ENCODE assay signal across 24 mouse cellular contexts in the genomic region with DNA sequence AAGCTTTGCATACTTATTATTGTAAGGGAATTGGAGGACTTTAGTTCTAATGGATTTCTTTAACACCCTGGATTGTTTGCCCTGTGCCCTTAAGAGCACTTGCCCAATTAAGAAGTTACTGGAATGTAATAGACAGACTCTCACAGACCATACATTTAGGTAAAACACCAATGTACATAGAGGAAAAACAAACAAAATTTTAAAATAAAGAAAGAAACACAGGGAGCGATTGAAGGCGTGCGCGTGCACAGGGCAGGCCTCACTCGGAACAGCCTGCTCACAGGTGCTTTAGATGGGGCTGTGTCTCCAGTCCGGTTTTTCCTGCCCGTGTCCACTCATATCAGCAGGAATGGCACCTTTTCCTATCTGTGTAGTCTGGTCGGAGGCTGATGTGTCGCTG. TPM values are rescaled to one million over a fixed set of nuclear protein-coding genes. Genes with fewer than 3 reads are reported as not detected.
"Had no signal": no experiment of that assay in that cellular context is flagged by ENCODE, and none has a peak within 500 bp of the region (broad histone marks: within the 10 kb centered on the region; RNA-seq: fewer than 3 reads in every experiment).

No protein-coding gene starts in this region.

- H3K4me2 ChIP-seq: heart, embryonic 12.5 days; hindbrain, embryonic 12.5 days; hindbrain, embryonic 14.5 days; intestine, embryonic 15.5 days; limb, embryonic 12.5 days had no signal

- H3K27me3 ChIP-seq: heart, embryonic 12.5 days; hindbrain, embryonic 12.5 days; intestine, embryonic 15.5 days; limb, embryonic 12.5 days had no signal

- H3K4me1 ChIP-seq: hindbrain, embryonic 10.5 days; hindbrain, embryonic 12.5 days; intestine, embryonic 15.5 days had no signal

- ATAC-seq: hindbrain, embryonic 16.5 days; inflammation-experienced regulatory T-cells, adult 6 months; intestine, embryonic 15.5 days; intestine, postnatal 0 days had no signal

- H3K27ac ChIP-seq: gastrocnemius, adult 2 months; heart, embryonic 10.5 days; hindbrain, embryonic 10.5 days; hindbrain, embryonic 12.5 days; hindbrain, embryonic 14.5 days; intestine, embryonic 15.5 days; layer of hippocampus, adult 2 months; left cerebral cortex, adult 2 months; limb, embryonic 10.5 days; limb, embryonic 12.5 days had no signal

- H3K9ac ChIP-seq: heart, embryonic 12.5 days; hindbrain, embryonic 12.5 days; hindbrain, embryonic 14.5 days; intestine, embryonic 15.5 days; limb, embryonic 12.5 days had no signal

- H3K4me3 ChIP-seq: gastrocnemius, adult 2 months; heart, embryonic 10.5 days; heart, embryonic 12.5 days; hindbrain, embryonic 10.5 days; hindbrain, embryonic 12.5 days; intestine, embryonic 15.5 days; layer of hippocampus, adult 2 months; left cerebral cortex, adult 2 months; limb, embryonic 10.5 days; limb, embryonic 12.5 days had no signal

- DNase-seq: gastrocnemius, adult 2 months; gastrocnemius, postnatal 10 days; gastrocnemius, postnatal 25 days; heart, adult 18-20 months; heart, postnatal 10 days; heart, postnatal 4 days; kidney, adult 18-20 months; kidney, adult 8-10 months; kidney, postnatal 10 days; kidney, postnatal 25 days; kidney, postnatal 4 days had no signal

- H3K9me3 ChIP-seq: heart, embryonic 10.5 days; heart, embryonic 12.5 days; hindbrain, embryonic 10.5 days; hindbrain, embryonic 12.5 days; intestine, embryonic 15.5 days; limb, embryonic 10.5 days; limb, embryonic 12.5 days had no signal

RNA-seq across cellular contexts. Expression of a gene that starts 45.8 kb away (rescaled TPM):
- polyA plus RNA-seq: inflammation-experienced regulatory T-cells, adult 6 months had no signal
